Mouse (Mus musculus) lung, embryonic 16.5 days (tissue): ENCODE data around the gene Zc3h12b. TPM values are rescaled to one million over a fixed set of nuclear protein-coding genes. Genes with fewer than 3 reads are reported as not detected.
A peak's percentile ranks its signal among the peaks of the same experiment; 100 is the strongest.

ENCODE experiments used
- ATAC-seq: fragments of 200-750 bp; cut with Nextera tagmentation; 2 replicates; pipeline ENCODE4 v1.8.0; 2017; ENCODE audit warnings: low read depth, mild to moderate bottlenecking, moderate library complexity
- H3K27ac ChIP-seq: fragments of 300-500 bp; sonication (generic); 2 replicates; pipeline ENCODE4 v1.5.1; 2014; ENCODE audit warnings: mild to moderate bottlenecking, control low read depth, low read length
- H3K27me3 ChIP-seq: fragments of 300-500 bp; sonication (generic); 2 replicates; pipeline ENCODE4 v1.6.1; 2014; ENCODE audit warnings: low read depth, low read length, mixed read lengths; ENCODE audit not compliant: control insufficient read depth, insufficient read depth
- H3K36me3 ChIP-seq: fragments of 300-500 bp; sonication (generic); 2 replicates; pipeline ENCODE4 v1.6.1; 2014; ENCODE audit warnings: low read length; ENCODE audit not compliant: control insufficient read depth, insufficient read depth
- H3K4me1 ChIP-seq: fragments of 300-500 bp; sonication (generic); replicated peaks from 2 replicates; pipeline ENCODE4 v1.6.1; 2014; ENCODE audit warnings: low read length, mixed read lengths; ENCODE audit not compliant: control insufficient read depth, insufficient read depth
- H3K4me2 ChIP-seq: fragments of 300-500 bp; sonication (generic); 2 replicates; pipeline ENCODE4 v1.6.1; 2014; ENCODE audit warnings: low read depth, low read length, control low read depth
- H3K4me3 ChIP-seq: fragments of 300-500 bp; sonication (generic); 2 replicates; pipeline ENCODE4 v1.5.1; 2014; ENCODE audit warnings: mild to moderate bottlenecking, low read length, control low read depth
- H3K9ac ChIP-seq: fragments of 300-500 bp; sonication (generic); 2 replicates; pipeline ENCODE4 v1.6.1; 2014; ENCODE audit warnings: low read length, control low read depth
- H3K9me3 ChIP-seq: fragments of 300-500 bp; sonication (generic); 2 replicates; pipeline ENCODE4 v1.6.1; 2016; ENCODE audit warnings: low read length; ENCODE audit not compliant: control insufficient read depth
- WGBS: fragments of 180-500 bp; shearing (Covaris S2); extraction: QIAGEN DNeasy Blood & Tissue Kit; methylation state at CpG from one replicate; pipeline ENCODE4 v1.1.7; 2014; 5-methylcytosine and 5-hydroxymethylcytosine counted together
- polyA plus RNA-seq: library from polyadenylated mRNA; unstranded; fragments of >200 nt; fragmentation: Nextera tagmentation; extraction: Ambion mirVana; gene quantifications from 2 replicates; pipeline ENCODE4 v1.2.1, GENCODE M21; 2015

The Zc3h12b gene
- 2.1 TPM in 2 replicates for polyA plus RNA-seq

GRCm38 (mm10) chrX:95711227-95712111 is at the start of gene Zc3h12b:
Gene Zc3h12b (plus strand): TSS chrX:95711678.
- Histone ChIP-seq H3K9ac (peak within 1 kb of the TSS; percentile 61), H3K4me2 (peak within 1 kb of the TSS; percentile 60), H3K36me3 (no peaks in the 10 kb centered on the region), H3K27ac (0 out of 2 replicates have a peak within 1 kb of the TSS, but pooled peaks have one; percentile 30), H3K4me1 (no peaks in the 10 kb centered on the region), H3K4me3 (peak within 1 kb of the TSS; percentile 56), H3K9me3 (no peaks in the 10 kb centered on the region), H3K27me3 (no peaks in the 10 kb centered on the region)
- peak; percentile 99 for ATAC-seq
- WGBS: 24% methylated on average over 37 of the region's 46 CpGs

DNA sequence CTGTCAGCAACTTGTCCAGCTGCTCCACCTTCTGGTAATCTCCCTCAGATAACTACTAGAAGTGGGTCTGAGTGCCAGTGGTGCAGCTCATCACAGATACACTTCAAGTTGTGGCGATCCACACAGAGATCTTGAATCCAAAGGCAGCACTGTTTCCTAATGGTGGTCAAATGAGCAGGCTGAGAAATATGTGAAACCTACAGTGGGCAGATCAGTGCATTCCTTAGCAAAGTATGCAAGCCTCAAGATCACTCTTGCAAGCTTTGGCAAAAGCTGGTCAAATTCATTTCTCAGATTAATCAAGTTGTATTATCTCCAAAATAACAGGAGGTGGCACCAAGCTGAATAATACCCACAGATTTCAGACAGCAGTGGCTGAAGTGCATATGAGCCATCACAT is 29.3 kb upstream of the Zc3h12b start:
- Histone ChIP-seq H3K27ac (no peak overlapping the region), H3K4me1 (no peaks in the 10 kb centered on the region), H3K9me3 (no peaks in the 10 kb centered on the region), H3K27me3 (no peaks in the 10 kb centered on the region), H3K4me3 (no peak overlapping the region), H3K4me2 (no peak overlapping the region), H3K9ac (no peak overlapping the region), H3K36me3 (no peaks in the 10 kb centered on the region)
- ATAC-seq: no peak
- WGBS: 88% methylated on average over 1 of the region's 1 CpGs

GRCm38 (mm10) chrX:95687119-95687518 is 24.4 kb upstream of the Zc3h12b start:
- H3K36me3 ChIP-seq: no peaks in the 10 kb centered on the region
- no peak overlapping the region for H3K9ac ChIP-seq
- no peaks in the 10 kb centered on the region for H3K4me1 ChIP-seq
- no peak overlapping the region for H3K4me2 ChIP-seq
- no peaks in the 10 kb centered on the region for H3K9me3 ChIP-seq
- ATAC-seq: no peak
- H3K27ac ChIP-seq: no peak overlapping the region
- H3K27me3 ChIP-seq: no peaks in the 10 kb centered on the region
- H3K4me3 ChIP-seq: no peak overlapping the region
- 65% methylated on average over 1 of the region's 1 CpGs for WGBS

GRCm38 (mm10) chrX:95738253-95738652 is 26.8 kb downstream of the Zc3h12b start:
- ATAC-seq: no peak
- Histone ChIP-seq H3K4me2 (no peak overlapping the region), H3K9ac (no peak overlapping the region), H3K4me3 (no peak overlapping the region), H3K27me3 (no peaks in the 10 kb centered on the region), H3K27ac (no peak overlapping the region), H3K9me3 (no peaks in the 10 kb centered on the region), H3K4me1 (no peaks in the 10 kb centered on the region), H3K36me3 (no peaks in the 10 kb centered on the region)
- WGBS: 35% methylated on average over 2 of the region's 2 CpGs

DNA sequence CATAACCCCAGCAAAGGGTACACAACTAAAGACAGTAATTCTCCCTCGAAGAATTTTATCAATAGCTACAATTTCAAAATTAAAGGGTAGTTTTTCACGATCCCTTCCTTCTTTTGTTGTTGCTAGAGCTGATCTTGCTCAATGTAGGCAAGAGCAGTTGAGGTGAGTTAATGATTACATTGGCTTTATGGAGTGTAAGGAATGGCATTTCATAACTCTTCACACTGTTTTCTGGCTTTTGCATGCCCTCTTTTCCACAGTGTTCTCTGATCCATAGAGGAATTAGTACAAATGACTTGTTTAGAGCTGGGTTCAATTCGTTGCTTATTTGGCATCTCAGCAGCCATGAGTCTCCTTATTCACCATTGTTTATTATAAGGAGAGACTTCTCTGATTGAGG is 84.4 kb downstream of the Zc3h12b start:
- Histone ChIP-seq H3K36me3 (no peaks in the 10 kb centered on the region), H3K27ac (no peak overlapping the region)
- no peak for ATAC-seq

GRCm38 (mm10) chrX:95801790-95802189 is 90.3 kb downstream of the Zc3h12b start:
- no peak overlapping the region for H3K27ac ChIP-seq
- ATAC-seq: no peak
- H3K4me3 ChIP-seq: no peak overlapping the region
- no peaks in the 10 kb centered on the region for H3K27me3 ChIP-seq
- H3K4me1 ChIP-seq: no peaks in the 10 kb centered on the region
- WGBS: 68% methylated on average over 1 of the region's 1 CpGs
- H3K36me3 ChIP-seq: no peaks in the 10 kb centered on the region
- no peaks in the 10 kb centered on the region for H3K9me3 ChIP-seq
- H3K9ac ChIP-seq: no peak overlapping the region
- H3K4me2 ChIP-seq: no peak overlapping the region

More for the DNA sequence above, 84.4 kb downstream of the Zc3h12b start:
- no peaks in the 10 kb centered on the region for H3K9me3 ChIP-seq
- WGBS: 70% methylated on average over 3 of the region's 3 CpGs
- H3K4me1 ChIP-seq: no peaks in the 10 kb centered on the region
- no peak overlapping the region for H3K4me3 ChIP-seq
- H3K4me2 ChIP-seq: no peak overlapping the region
- no peak overlapping the region for H3K9ac ChIP-seq
- H3K27me3 ChIP-seq: no peaks in the 10 kb centered on the region

- no peak for ATAC-seq
- 60% methylated on average over 10 of the region's 14 CpGs for WGBS
- no peak overlapping the region for H3K4me2 ChIP-seq
Measured at GRCm38 (mm10) chrX:95852806-95853205, 141.3 kb downstream of the Zc3h12b start.

GRCm38 (mm10) chrX:95881111-95881510 is 169.6 kb downstream of the Zc3h12b start:
- Histone ChIP-seq H3K9ac (no peak overlapping the region), H3K27me3 (no peaks in the 10 kb centered on the region), H3K4me2 (no peak overlapping the region), H3K4me3 (no peak overlapping the region), H3K9me3 (no peaks in the 10 kb centered on the region), H3K36me3 (no peaks in the 10 kb centered on the region), H3K4me1 (no peaks in the 10 kb centered on the region), H3K27ac (no peak overlapping the region)
- no peak for ATAC-seq

More at GRCm38 (mm10) chrX:95852806-95853205, 141.3 kb downstream of the Zc3h12b start:
- Histone ChIP-seq H3K27ac (no peak overlapping the region), H3K4me3 (no peak overlapping the region), H3K27me3 (no peaks in the 10 kb centered on the region), H3K9me3 (no peaks in the 10 kb centered on the region), H3K9ac (no peak overlapping the region), H3K36me3 (no peaks in the 10 kb centered on the region), H3K4me1 (no peaks in the 10 kb centered on the region)

DNA sequence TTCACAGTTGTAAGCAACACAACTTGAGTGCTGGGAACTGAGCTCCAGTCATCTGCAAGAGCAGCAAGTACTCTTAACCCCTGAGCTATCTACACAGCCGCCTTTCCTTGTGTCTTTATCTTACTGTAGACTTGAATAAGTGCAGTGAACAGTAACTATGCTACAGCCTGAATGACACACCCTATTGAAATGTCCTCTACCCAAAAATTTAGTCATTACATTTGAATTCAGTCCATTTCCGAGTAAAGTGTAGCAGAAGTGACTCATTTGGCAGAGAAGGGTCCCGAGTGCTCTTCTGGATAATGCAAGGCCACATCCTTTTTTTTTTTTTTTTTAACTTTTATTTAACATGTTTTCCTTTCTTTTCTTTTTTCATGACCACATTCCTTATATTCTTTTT is 191.2 kb downstream of the Zc3h12b start:
- WGBS: 78% methylated on average over 3 of the region's 3 CpGs
- no peak overlapping the region for H3K27ac ChIP-seq
- H3K4me2 ChIP-seq: no peak overlapping the region
- H3K4me1 ChIP-seq: no peaks in the 10 kb centered on the region
- ATAC-seq: no peak
- no peak overlapping the region for H3K4me3 ChIP-seq
- no peaks in the 10 kb centered on the region for H3K27me3 ChIP-seq
- H3K9me3 ChIP-seq: no peaks in the 10 kb centered on the region
- H3K36me3 ChIP-seq: no peaks in the 10 kb centered on the region
- no peak overlapping the region for H3K9ac ChIP-seq
